Mouse (Mus musculus) induced T-regulatory cell, adult 2 months (primary cell): ENCODE measurements around the gene Zfp428.

Experiments
- DNase-seq: peaks from one replicate; pipeline ENCODE4 v3.0.0-alpha.2; 2012; ENCODE audit warnings: low read depth

The Zfp428 gene

DNA sequence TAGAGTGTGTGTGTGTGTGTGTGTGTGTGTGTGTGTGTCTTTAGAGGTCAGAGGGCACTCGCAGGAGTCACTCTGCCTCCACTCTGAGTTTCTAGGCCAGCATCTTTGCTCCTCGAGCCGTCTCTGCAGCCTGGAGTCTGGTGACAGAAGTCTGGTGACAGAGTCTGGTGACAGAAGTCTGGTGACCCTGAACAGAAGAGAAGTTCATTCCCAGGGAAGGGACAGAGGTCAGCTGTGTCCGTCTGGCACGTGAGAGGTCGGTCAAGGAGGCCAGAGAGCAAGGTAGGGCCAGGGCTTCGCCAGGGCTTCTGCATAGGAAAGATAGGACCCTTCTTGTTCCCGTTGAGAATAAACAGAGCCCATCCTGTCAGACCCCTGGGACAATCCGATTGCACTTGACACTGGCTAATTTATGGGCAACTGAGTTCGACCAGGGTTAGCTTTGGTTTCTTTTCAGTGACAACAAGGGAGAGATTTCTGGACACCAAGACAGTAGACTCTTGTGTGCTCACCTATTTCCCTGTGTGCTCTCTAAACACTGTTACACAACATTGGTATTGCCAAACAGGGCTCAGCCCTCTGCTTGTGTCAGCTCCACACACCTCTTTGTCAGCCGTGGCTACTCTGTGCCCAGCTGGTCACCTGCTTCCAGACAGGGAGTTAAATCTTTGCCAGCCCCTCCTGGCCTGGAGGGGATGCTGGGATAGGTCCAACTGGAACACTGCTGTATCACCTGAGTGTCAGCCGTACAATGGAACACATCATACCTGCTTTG, 45.4 kb downstream of the Zfp428 start:
- DNase-seq: no peak

DNA sequence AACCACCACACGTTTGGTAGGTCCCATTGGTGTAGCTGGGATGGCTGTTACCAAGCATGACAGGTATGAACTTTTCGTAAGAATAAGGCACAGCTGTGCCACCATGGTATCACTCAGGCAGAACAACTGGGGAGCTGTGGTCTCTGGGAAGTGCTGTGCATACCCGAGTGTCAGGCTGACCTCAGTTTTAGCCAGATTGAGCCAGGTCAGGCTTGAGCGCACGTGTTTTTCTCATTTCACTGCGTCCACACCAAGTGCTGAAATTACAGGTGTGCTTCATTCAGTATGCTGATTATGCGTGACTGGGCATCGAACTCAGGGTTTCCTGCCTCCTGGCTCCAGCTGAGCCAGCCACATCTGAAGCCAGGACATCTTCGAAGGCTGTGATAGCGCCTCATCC, 49.0 kb downstream of the Zfp428 start:
- no peak for DNase-seq

DNA sequence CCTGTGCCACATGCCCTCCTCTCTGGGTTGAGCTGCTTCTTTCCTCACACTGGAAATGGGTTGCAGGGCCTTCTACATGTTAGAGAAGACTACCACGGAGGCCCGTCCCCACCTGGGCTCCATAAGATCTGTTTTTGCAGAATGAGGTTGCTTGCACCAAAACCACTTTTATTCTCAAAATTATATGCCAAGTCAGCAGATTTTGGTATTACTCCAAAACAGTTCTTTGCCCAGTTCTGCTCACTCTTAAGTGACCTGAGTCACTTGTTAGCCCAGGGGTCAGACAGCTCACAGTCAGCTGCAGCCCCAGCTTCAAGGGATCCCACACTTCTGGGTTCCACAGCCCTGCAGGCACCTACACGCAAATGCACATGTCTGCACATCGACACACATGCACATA, 54.6 kb downstream of the Zfp428 start:
- DNase-seq: no peak

DNA sequence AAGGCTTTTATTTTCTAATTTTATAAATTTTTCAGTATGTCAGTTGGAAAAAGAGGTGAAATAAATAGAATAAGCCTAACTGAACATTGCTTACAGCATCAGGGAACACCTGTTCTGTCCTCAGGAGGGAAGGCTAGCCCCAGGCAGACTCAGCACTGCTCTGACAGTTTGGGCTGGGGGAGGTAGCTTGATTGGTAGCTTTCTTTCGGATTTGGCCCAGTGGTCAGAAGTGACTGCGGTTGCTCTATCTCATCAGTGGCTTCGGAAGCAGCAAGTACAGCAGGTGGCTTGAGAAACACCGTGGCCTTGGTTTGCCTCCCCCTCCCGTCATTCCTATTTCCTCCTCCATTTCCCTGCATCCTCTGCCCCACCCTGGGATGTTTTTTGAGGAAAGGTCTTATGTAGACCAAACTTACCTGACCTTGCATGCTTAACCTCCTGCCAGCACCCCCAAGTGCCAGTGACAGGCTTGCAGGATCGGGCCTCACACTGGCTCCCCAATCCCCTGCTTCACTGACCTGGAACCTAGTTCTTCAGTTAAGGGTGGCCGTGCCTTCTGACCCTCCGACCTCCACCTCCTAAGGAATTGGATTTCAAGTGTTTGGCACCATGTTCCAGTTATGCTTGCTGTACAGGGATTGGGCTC, 56.5 kb downstream of the Zfp428 start:
- no peak for DNase-seq

DNA sequence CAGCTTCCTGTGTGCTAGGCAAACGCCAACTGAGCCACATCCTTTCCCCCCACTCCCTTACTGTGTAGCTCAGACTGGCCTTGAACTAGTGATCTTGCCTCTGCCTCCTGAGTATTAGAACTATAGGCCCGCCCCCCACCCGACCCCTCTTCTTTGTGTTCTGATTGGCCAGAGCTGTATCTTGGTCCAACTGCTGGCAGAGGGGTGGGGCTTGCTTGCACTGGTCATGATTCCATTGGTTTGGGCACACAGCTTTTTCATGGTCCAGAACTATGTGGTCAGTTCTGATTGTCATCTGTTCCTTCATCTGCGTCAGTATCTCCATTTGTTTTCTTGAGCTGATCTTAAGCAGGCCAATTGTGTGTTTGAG, 57.0 kb downstream of the Zfp428 start:
- no peak for DNase-seq

DNA sequence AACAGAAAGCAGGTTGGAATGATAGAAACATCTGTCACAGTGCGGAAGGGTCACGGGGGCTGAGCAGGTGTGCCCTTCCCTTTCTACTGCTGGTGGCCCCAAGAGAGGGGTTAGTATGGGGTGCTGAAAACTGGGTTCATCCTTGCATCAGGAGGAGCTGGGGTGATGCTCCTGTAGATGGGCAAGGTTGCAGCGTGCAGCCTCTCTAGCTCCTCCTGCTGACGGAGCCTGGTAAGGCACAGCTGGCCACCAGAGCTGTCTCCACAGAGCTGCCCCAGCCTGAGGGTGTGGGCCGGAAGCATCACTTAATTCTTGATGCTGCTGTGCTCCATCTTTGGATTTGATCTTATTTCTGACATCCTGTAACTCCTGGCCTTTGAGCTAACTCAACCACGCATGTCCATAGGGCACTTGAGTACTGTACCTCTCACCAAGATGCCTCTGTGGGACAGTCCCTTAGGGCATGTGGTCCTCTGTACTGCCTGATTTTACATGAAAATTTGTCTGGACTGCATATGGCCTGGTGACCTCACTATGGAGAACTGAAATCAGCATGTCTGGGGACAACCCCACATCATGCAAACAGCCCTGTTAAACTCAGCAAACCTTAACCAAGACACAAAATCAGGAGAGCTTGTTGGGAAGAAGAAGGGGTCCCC, 57.9 kb downstream of the Zfp428 start:
- DNase-seq: peak; percentile 82
